Mouse (Mus musculus): Measurements from ENCODE around the gene Rras.

The Rras gene

DNA sequence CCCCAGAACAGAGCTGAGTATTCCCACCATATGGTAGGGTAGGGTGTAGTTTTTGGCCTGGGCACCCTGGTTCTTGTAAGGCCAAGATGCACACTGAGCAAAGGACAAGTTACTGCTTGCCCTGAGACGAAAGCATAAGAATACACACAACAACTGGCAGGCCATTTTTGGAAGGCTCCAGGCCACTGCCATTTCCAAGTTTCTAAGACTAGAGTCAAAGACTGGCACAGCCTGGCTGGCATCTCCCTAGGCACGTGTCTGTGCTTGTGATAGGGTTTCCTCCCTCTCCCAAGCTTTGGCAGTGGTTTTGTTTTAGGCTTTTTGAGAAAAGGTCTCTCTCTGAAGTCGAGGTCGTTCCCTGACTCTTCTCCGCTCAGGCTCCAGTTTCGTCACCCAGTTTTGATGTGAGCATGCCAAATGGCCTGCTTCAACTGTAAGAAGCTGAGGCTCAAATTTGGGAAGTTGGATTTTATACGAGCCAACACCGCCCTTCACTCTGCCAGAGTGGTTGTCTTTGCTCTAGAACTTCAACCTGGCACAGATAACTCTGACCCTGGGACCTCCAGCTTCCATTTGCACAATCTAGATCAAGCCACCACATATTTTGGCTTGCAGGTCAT lies 8.0 kb downstream of the Rras start:
- DNase-seq (ENCODE audit: low spot score in 2 of 2) = no peak

DNA sequence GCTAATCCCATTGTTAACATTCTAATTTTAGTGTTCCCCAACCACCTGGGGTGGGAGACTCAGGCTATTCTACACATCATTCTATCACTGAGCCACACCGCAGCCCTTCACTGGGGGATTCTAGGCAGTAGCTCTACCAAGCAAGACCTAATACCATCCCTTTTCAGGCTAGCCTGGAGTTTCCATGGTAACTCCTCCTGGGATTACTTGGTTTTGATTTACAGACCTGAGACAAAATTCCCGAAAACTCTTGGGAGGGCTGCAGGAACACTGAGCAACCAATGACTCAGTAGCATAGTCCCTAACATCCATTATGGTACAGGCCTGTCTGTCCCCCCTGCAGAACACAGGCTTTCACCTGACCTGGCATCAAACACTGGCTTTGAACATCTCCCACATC lies 8.5 kb downstream of the Rras start:
- no peak for DNase-seq (ENCODE audit: low spot score in 2 of 2)

DNA sequence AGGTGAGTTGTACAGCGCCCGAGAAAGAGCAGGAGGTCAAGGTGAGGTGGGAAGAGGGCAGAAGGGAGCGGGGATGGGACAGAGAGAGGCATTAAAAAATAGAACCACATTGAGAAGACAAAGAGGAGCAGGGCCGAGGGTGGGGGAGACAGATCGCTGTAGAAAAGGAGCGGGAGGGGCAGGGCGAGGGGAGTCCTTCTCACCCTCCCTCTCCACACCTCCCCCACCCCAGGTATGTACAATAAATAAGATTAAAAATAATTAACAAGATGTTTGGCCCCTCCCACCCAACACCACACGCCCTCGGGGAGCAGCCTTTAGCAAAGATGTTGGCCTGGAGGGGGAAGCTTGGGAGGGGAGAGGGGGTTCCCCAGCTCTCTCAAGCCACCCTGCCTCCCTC lies 10.0 kb downstream of the Rras start:
- DNase-seq (ENCODE audit: low spot score in 2 of 2) = no peak

DNA sequence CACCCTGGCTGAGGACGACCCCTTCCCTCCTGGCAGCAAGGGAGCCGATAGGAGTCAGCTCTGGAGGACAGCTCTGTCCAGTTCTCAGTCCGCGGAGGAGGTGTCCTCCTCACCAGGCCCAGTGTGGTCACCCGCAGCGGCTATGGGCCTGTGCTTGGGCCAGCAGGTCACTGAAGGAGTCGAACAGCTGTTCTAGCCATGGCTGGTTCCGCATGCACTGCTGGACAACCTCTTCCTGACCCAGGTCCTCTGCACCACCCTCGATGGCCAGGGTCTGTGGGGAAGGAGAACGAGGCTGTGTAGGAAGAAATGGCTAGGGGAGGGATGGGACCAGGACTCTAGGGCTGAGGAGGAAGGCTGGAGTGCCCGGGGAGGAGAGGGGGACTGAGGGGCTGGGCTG lies 10.6 kb downstream of the Rras start:
- DNase-seq (ENCODE audit: low spot score in 2 of 2) = no peak

DNA sequence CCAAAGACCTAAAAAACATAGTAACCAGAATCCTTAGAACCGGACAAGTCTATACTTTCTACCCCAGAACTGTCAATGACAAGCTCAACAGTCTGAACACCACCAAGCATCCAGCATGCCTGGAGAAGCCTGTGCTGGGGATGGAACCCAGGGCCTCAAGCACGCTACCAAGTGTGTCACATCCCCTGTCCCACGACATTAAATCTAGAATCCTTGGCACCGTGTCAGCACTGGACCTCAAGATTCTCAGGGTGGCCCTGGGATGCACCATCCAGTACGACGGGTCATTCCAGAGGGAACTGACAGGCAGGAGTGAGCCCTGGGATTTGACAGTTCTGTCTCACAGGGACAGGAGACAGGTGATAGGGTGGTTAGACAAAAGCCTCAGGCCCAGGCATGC lies 12.2 kb downstream of the Rras start:
- no peak for DNase-seq (ENCODE audit: low spot score in 2 of 2)

DNA sequence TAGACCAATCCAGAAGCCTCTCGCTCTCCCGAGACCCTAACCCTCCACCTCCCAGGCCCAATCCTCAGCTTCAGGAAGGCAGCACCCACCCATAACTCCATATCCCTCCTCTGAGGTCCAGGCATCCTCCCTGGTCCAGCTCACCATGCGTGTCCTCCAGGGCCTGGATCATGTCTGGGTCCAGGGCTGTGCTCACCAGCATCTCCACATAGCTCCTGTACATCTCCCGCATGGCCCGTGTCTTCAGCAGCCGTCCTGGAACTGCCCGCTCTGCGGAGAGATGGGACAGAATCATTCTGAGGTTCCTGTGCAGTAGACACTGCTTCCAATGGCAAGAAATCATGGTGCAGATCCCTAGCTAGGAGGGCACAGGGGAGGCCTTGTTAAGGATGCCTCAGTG lies 13.1 kb downstream of the Rras start:
- DNase-seq (ENCODE audit: low spot score in 2 of 2) = no peak

DNA sequence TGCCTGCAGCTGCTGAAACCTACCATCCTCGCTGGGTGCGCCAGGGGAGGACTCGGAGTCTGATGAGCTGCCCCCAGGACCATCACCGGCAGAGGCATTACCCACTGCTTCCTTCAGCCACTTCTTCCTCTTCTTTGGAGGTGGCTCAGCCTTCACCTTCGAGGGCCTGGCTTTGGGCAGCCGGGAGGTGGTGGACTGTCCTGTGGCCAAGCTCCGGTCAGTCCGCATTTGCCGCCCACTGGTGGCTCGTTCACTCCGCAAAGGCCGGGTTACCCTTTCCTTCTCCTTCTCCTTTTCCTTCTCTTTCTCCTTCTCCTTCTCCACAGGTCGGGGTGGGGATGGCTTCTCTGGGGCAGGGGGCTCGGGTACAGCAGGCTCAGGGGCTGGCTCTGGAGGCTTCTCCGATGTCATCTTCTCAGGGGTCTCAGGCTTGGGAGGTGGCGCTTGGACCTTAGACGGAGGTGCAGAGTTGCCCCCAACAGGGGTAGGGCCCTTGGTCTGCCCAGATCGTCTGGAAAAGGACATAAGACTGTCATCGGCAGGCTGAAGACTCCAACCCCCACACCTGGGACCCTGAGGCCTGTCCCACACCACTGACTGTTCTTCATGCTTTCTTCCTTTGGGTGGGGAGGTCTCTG lies 16.1 kb downstream of the Rras start:
- no peak for DNase-seq (ENCODE audit: low spot score in 2 of 2)

DNA sequence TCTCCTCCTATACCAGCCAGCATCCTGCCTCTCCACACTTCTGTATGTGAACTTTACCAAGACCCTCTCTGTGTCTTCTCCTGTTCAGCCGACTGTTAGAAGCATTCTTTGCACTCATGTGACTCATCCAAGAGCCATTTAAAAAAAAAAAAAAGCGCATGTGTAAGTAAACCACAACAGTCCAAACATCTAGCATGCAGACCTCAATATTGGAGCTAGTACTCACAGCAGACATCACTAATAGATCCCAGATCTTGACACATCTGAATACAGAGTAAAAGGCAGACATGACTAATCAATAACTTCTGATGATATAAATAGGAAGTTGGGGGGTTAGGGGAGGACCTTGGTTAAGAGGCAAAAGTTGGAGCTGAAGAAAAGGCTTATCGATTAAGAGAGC lies 17.9 kb downstream of the Rras start:
- DNase-seq (ENCODE audit: low spot score in 2 of 2) = no peak

DNA sequence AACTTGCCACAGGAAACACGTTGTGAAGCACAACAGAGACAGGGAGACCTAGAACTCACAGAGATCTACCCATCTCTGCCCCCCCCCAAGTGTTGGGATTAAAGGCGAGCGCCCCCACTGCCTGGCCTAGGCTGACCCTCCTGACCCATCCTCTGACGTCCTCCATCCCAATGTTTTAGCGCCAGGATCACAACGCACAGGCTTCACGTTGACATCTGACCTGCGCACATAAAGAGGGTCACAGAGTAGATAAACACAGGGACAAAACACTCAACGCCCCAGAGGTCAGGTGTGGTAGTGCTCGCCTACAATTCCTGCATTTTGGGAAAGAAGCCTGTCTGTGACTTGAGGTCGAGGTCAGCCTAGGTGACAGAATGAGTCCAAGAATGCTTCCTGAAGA lies 18.9 kb downstream of the Rras start:
- DNase-seq (ENCODE audit: low spot score in 2 of 2) = no peak

DNA sequence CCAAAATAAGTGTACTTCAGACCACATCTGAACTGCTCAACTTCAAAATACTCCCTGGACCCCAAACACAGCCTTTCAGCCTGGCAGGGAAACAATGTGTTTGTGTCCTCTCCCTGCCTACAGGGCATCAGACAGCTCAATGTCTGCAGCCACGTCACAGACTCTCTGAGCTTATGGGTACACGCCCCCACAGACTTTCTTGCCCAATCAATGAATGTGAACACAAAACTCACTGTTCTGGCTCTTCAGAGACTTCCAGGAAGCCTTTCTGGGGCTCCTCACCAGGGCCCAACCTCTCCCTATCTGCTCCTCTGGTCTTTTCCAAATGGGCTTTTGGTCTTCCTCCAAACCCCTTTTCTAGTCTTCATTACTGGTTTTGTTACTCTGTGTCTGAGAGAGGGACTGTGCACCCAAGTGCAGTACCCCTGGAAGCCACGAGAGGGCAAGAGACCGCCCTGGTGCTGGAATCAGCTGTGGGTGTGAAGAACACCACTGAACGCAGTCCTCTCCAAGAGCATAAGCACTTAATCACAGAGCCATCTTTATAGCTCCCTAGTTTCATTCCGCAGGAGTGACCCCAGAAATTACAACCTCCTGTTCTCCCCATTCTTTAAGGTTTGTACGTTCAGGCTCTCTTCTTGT lies 20.1 kb downstream of the Rras start:
- DNase-seq (ENCODE audit: low spot score in 2 of 2) = no peak

DNA sequence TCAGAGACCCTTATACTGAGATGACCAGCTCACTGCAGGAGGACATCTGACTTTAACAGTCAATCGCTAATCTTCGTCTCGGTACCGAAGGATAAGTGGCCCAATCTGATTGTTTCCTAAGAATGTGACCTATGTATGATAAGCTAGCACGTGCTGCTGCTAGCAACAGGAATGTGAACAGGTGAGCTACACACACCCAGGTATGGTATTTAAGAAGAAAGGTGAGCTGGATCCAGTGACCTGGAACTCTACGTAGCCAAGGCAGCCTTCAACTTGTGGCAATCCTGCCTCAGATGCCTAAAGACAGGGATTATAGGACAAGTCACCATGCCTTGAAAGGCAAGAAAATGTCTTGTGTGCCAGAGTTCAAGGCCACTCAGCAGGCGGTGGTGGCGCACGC lies 20.6 kb downstream of the Rras start:
- no peak for DNase-seq (ENCODE audit: low spot score in 2 of 2)

DNA sequence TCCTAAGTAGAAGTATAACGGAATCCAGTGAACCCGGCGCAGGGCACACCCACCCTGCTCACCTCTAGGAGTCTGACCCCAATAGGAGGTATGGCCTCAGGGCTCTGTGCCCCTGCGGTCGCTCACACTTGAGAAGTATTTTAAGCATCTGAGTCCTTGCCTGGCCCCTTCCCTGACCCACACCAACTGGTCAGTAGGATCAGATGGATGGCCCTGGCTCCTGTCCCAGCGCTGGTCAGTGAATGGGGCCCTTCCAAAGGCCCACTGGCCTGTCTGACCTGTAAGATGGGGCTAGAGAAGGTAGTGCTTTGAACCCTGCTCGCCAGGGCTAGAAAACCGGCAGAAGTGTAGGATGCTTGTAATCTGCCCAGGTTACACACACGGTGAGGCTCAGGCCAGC lies 23.1 kb downstream of the Rras start:
- no peak for DNase-seq (ENCODE audit: low spot score in 2 of 2)

DNA sequence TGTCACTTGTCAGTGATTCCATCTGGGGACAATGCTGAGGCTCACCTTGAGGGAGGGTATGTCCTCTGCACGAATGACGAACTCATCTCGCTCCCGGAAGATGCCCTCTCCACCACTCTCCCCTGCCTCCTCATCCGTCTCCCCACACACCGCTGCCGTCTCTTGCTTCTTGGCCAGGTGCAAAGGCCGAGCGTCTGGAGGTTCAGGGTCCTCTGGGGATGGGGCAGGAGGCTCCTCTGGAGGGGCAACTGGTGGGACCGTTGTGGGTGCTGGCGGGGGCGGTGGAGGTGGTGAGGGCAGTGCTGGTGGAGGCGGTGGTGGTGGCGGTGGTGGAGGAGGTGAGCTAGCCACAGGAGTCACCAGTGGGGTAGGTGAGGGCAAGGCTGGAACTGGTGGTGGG lies 25.5 kb downstream of the Rras start:
- DNase-seq (ENCODE audit: low spot score in 2 of 2) = no peak

DNA sequence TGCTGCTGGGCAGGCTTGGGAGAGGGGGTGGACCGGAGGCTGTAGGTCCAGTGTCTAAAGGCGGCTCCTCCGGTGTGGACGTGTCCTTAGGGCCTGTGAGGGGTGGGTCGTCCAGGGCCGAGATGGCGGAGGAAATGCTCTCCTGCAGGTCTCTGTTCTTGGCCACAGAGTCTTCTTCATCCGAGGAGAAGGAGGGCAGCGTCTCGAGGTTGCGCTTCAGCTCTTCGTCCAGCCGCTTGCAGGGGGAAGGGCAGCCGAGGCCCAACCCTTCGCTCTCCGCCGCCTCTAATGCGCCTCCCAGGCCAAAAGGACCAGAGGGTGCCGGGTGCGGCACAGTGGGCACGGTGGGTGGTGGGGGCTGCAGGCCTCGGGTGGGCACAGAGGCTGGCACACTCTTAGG lies 28.0 kb downstream of the Rras start:
- no peak for DNase-seq (ENCODE audit: low spot score in 2 of 2)

DNA sequence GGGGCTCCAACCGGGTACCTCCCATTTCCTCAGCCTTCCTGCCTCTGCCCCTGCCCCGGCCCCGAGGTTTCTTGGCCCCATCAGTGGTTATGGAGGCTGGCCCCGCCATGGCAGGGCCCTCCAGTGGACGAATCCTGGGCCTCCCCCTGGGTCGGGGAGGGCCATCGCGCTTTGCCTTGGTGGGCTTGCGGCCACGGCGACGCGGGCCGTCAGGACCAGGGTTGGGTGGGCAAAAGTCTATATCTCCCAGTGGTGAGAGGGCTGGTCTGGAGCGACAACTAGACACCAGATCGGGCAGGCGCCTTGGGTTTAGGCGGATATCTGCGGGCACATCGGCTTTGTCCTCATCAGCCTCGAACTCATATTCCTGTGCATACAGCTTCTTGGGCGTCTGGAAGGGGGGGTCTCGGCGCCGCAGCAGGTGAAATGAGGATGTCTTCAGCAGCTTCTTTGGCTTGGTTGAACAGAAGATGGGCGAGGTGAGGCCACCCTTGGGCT lies 29.1 kb downstream of the Rras start:
- no peak for DNase-seq (ENCODE audit: low spot score in 2 of 2)

DNA sequence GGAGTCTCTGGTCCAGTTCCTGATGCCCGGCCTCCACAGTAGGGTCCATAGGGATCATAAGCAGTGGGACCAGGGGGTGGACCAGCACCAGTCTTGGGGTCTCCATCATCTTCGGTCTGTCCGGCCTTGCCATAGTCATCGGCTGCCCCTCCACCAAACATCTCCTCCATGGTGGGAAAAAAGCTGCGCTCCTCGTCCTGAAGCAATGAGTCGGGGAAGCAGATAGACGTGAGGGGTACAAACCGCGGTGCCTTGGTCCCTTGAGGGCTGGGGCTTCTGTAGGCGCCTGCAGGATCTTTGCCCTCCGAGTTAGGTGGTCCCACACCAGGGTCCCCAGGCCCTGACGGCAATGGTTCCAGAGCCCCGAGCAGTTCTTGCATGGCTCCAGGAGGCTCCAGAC lies 29.7 kb downstream of the Rras start:
- no peak for DNase-seq (ENCODE audit: low spot score in 2 of 2)

DNA sequence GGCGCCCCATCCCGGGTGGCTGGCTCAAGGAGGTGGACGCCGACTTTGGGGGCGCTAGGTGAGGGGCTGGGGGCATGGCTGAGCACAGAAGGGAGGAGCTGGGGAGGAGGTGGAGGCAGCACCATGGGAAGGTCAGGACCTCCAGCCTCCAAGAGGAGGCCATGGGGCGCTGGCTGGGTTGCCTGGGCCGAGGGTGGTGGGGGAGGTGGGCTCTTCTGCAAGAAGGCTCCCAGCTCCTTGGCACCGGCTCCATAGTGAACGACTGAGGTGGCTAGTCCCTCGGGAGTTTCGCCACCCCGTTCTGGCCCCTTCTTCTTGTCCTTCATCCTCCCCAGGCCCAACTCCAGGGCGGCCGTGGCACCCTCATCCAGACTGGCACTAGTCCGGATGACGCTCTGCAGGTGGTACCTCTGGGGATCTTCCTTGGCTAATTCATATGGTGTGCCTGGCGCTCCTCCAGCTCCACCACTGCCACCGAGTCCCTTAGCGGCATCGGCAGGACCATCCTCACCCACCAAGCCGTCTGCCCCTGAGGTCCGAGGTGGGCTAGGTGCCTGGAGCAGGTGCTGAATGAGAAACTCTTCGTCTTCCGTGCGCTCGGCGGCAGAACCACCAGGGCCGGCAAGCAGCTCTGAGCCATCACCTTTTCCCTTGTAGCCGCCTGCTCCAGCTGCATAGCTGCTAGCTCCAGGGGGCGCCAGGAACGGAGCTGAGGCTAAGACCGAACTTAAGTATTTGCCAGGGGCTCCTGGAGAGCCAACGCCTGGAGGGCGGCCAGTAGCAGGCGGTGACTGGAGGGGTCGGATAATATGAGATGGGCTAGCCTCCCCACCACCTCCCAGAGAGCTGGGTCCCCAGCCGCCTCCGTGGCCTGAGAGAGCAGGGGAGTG lies 30.5 kb downstream of the Rras start:
- DNase-seq (ENCODE audit: low spot score in 2 of 2) = no peak

DNA sequence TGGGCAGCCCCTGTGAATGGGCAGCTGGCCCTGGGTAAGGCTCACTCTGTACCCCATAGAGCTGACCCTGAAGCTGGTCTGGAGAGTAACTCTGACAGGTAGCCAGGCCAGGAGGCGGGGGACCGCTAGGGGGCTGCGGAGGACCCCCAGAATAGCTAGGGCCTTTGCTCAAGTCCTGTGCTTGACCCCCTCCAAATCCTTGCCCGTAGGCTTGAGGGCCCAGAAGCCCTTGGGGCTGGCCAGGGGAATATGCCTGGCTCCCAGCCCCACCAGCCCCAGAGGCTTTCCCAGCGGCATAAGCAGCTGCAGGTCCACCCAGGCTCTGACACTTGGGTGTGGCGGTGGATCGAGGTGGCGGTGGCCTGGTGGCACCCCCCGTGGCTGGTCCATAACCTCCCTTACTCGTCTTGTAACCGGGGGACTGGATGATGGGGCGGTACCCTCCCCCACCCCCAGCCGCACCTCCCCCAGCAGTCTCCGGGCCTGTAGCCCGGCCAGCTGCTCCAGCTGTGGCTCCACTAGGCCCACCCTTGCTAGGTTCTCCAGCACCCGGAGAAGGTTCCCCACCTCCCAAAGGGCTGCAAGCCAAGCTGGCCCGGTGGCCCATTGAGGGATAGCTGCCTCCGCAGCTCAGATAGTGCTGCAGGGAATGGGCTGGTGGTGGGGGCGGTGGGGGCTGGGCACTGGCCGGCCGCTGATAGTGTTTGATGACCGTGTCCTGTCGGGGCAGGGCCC lies 31.3 kb downstream of the Rras start:
- no peak for DNase-seq (ENCODE audit: low spot score in 2 of 2)

DNA sequence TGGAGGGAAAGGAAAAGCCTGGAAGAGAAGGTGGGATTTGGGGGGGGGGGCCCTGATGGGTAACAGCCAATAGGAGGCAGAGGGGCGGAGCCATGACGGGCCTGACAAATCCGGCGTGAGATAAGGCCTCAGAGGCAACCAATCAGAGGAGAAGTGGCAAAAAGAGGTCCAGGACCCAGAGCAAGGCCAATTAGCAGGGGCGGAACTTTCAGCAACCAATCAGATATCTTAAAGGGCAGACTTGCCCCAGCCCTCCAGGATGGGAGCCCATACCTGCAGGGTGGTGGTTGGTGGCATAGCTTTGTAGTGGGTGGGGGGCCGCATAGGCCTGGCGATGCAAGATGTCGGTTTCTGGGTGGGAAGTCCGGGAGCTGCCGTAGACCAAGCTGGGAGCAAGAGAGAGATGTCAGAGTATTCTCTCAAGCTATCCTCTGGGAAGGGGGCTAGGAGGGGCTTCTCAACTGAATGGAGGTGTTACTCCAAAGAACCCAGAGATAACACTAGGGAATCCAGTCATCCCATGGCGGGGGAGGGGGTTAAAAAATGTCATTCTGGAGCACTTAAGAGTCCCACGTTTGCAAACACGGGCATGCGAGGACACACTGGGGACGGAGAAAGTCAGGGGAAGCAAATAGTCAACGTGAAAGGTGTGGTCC lies 33.3 kb downstream of the Rras start:
- peak; percentile 87 to 93 for DNase-seq (ENCODE audit: low spot score in 2 of 2)

DNA sequence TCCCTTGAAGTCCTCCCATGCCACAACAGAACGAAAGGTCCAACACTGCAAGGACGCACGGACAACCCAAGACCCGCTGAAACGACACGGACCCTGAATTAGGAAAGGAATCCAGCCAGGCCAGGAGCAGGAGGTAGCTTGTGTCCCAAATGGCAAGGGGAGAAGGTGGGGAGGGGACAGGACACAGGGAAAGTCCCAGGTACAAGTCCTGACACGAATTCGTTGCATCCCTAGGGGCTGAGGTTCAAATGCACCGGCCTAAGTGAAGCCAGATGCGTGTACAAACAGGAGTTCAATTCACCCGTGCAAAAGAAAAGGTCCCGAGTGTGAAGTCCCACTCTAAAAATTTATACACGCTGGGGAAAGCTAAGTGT lies 33.8 kb downstream of the Rras start:
- no peak for DNase-seq (ENCODE audit: low spot score in 2 of 2)

DNA sequence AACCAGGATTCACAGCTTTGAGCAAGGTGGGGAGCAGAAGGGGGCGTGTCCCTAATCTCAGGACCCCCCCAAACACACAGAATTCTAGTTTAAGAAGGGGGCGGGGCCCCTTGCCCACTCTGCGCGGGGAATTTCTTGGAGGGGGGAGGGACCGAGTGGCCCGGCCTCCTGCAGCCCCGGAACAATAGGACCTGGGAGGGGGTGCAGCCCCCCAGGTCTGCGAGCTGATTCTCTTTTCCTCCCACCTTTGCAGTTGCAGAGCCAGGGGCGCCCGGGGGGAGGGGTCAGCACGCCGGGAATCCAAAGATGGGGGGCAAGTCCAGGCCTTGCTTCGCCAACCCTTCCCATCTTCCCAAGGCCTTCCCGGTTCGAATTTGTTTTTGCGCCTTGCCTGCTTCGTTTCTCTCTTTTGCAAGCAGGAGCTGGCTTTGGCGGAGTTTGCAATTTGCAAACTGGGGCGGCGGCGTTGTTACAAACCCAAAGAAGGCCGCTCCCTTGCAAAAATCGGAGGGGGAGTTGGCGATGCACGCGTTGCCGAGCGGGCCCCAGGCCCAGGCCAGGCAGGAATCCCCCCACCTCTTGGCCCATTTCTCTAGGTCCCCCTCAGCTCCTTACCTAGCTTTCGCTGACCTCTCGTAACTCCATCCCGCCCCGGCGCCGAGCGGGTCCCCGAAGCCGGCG lies 34.6 kb downstream of the Rras start:
- peak; percentile 63 to 67 for DNase-seq (ENCODE audit: low spot score in 2 of 2)

Data from right cerebral cortex, postnatal 10 days (tissue).